Mouse (Mus musculus): ENCODE measurements at regions not wholly inside any gene's neighbourhood (a gene's known extent, or its start where the extent isn't known, plus 50 kb on each side); places are given as distances from the start of the nearest gene placed in this dataset.

DNA sequence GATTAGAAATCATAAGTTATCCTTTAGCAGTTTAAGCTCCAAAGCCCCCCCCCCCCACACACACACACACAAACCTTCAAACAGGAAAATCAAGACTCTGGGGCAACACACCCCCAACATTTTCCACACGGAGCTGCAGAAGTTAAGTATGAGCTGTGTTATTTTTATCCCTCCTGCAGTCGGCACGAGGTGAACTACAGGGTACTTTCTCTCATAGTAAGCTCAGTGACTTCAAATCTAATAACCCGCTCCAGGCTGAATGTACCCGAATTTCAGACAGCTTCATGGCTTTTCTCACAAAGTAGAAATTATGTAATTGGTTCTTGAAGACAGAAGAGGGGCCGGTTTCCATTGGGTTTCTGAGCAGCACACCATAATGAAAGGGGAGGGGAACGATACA lies 591.2 kb upstream of the Tmem132c start:
- H3K27me3 ChIP-seq = no peaks in the 10 kb centered on the region
- no peak overlapping the region for H3K9ac ChIP-seq
- ATAC-seq (ENCODE audit: low read depth) = no peak
- H3K4me1 ChIP-seq (replicated peaks) = peaks cover 7% of the 10 kb centered on the region; the same call in 1 of the 2 replicates
- H3K4me3 ChIP-seq = no peak overlapping the region
- no peaks in the 10 kb centered on the region for H3K9me3 ChIP-seq
- no peaks in the 10 kb centered on the region for H3K36me3 ChIP-seq
- 75% methylated on average over 7 of the region's 7 CpGs for WGBS
- no peak overlapping the region for H3K4me2 ChIP-seq
- no peak overlapping the region for H3K27ac ChIP-seq (replicated peaks)

GRCm38 (mm10) chr5:126651367-126651766 lies 590.2 kb upstream of the Tmem132c start:
- no peaks in the 10 kb centered on the region for H3K36me3 ChIP-seq
- no peak overlapping the region for H3K27ac ChIP-seq (replicated peaks)
- peaks cover 3% of the 10 kb centered on the region; the same call in 1 of the 2 replicates for H3K4me1 ChIP-seq (replicated peaks)
- H3K27me3 ChIP-seq = no peaks in the 10 kb centered on the region
- WGBS = 24% methylated on average over 3 of the region's 3 CpGs
- no peak overlapping the region for H3K4me3 ChIP-seq
- no peaks in the 10 kb centered on the region for H3K9me3 ChIP-seq
- H3K9ac ChIP-seq = no peak overlapping the region
- ATAC-seq (ENCODE audit: low read depth) = no peak
- no peak overlapping the region for H3K4me2 ChIP-seq

- H3K4me3 ChIP-seq = no peak overlapping the region
- no peak overlapping the region for H3K27ac ChIP-seq (replicated peaks)
- H3K9me3 ChIP-seq = no peaks in the 10 kb centered on the region
- WGBS = 87% methylated on average over 4 of the region's 4 CpGs
- H3K36me3 ChIP-seq = no peaks in the 10 kb centered on the region
- ATAC-seq (ENCODE audit: low read depth) = no peak
- no peaks in the 10 kb centered on the region for H3K27me3 ChIP-seq
- H3K4me2 ChIP-seq = no peak overlapping the region
- no peak overlapping the region for H3K9ac ChIP-seq
- no peaks in the 10 kb centered on the region for H3K4me1 ChIP-seq (replicated peaks)
Observed at GRCm38 (mm10) chr5:126662648-126663047, 579.0 kb upstream of the Tmem132c start.

- Histone ChIP-seq H3K9ac (no peak overlapping the region), H3K27ac (replicated peaks) (no peak overlapping the region), H3K9me3 (0 out of 2 replicates have a peak, but pooled peaks cover 4% of the 10 kb centered on the region), H3K27me3 (no peaks in the 10 kb centered on the region), H3K4me2 (no peak overlapping the region), H3K36me3 (no peaks in the 10 kb centered on the region), H3K4me1 (replicated peaks) (no peaks in the 10 kb centered on the region), H3K4me3 (no peak overlapping the region)
- 69% methylated on average over 1 of the region's 1 CpGs for WGBS
- no peak for ATAC-seq (ENCODE audit: low read depth)
Observed at GRCm38 (mm10) chr5:126671156-126671555, 570.5 kb upstream of the Tmem132c start.

DNA sequence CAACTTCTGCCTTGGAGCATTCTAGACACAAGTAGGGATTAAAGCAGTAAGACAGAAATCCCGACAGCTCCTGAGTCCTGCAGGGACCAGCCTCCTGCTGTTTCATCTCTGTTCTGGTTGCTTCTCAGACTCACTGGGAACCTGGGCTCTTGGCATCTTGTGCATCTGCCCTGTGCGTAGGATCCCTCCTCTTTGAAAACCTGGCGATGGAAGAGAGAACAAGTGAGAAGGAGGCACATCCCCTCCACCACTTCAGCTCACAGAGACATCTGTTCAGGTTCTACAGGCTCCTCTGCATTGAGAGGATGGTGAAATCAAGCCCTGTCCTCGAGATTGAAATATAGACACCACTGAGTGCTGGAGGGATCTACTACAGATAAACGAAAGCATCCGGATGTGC lies 561.3 kb upstream of the Tmem132c start:
- Histone ChIP-seq H3K36me3 (no peaks in the 10 kb centered on the region), H3K9ac (no peak overlapping the region), H3K4me1 (replicated peaks) (peaks cover 8% of the 10 kb centered on the region; the same call in 1 of the 2 replicates), H3K4me3 (no peak overlapping the region), H3K27me3 (no peaks in the 10 kb centered on the region), H3K4me2 (no peak overlapping the region), H3K9me3 (no peaks in the 10 kb centered on the region), H3K27ac (replicated peaks) (no peak overlapping the region)
- WGBS = 80% methylated on average over 6 of the region's 6 CpGs
- ATAC-seq (ENCODE audit: low read depth) = no peak

DNA sequence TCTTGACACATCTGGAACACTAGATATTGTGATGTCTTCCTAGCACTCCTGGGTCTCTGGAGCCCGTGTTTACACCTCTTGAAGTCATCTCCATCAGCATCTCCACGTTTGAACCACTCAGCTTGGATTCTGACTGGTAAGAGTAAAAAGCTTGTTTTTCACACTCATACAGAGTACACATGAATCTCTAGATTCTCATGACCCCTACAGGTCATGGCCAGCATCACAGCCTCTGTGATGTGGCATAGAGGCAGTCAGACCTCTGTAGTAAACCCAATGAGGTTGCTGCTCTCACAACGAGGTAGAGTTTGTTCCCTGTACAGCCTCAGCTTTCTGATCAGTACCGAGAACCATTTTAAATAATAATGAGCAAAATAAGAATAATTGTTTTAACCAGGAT lies 542.3 kb upstream of the Tmem132c start:
- no peak overlapping the region for H3K4me3 ChIP-seq
- no peaks in the 10 kb centered on the region for H3K27me3 ChIP-seq
- no peak for ATAC-seq (ENCODE audit: low read depth)
- H3K4me1 ChIP-seq (replicated peaks) = peaks cover 14% of the 10 kb centered on the region
- WGBS = 55% methylated on average over 4 of the region's 4 CpGs
- H3K36me3 ChIP-seq = no peaks in the 10 kb centered on the region
- no peak overlapping the region for H3K4me2 ChIP-seq
- H3K27ac ChIP-seq (replicated peaks) = no peak overlapping the region
- no peaks in the 10 kb centered on the region for H3K9me3 ChIP-seq
- no peak overlapping the region for H3K9ac ChIP-seq

DNA sequence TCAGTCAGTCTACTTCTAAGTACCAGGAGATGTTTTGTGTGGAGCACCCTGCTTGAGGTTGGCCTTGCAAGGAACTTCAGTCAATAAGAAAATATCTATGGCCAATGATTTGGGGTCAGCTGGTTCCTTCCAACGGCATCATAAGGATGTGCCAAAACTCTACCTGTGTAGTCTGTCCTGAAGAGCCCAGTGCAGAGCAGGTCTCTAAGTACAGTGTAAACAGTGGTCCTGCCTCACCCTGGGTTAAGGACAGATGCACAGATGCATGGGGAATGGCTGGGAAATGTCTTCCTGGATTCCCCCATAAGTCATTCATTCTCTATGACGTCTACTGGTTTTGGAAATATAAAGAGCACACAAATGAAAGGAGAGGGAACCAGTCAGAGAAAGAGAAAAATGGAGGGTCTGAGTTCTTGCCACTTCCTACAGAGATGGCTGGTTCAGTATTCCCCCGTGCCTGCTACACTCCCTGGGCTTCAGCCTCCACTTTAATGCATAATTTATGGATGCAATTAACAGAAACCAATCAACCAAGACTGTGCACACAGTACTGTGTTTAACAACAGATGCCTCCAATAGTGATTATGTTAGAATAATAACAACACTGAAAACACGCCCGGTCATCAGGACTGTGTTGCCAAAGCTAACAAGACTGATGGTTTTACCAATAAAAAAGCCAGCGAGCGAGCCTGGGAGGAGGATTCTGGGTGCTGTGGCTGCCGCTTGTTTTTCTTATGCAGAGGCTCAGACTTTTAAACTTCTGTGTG lies 537.9 kb upstream of the Tmem132c start:
- Histone ChIP-seq H3K9me3 (no peaks in the 10 kb centered on the region), H3K4me3 (no peak overlapping the region), H3K4me1 (replicated peaks) (peaks cover 14% of the 10 kb centered on the region), H3K27ac (replicated peaks) (no peak overlapping the region), H3K9ac (no peak overlapping the region), H3K36me3 (no peaks in the 10 kb centered on the region), H3K27me3 (peaks cover 8% of the 10 kb centered on the region; the same call in 1 of the 2 replicates), H3K4me2 (no peak overlapping the region)
- peak; percentile 88 for ATAC-seq (ENCODE audit: low read depth)
- 33% methylated on average over 8 of the region's 8 CpGs for WGBS

- no peak overlapping the region for H3K4me3 ChIP-seq
- H3K4me2 ChIP-seq = no peak overlapping the region
- no peaks in the 10 kb centered on the region for H3K9me3 ChIP-seq
- peaks cover 8% of the 10 kb centered on the region; the same call in 1 of the 2 replicates for H3K27me3 ChIP-seq
- H3K27ac ChIP-seq (replicated peaks) = no peak overlapping the region
- H3K9ac ChIP-seq = no peak overlapping the region
- peaks cover 14% of the 10 kb centered on the region for H3K4me1 ChIP-seq (replicated peaks)
- 62% methylated on average over 11 of the region's 11 CpGs for WGBS
- no peaks in the 10 kb centered on the region for H3K36me3 ChIP-seq
- no peak for ATAC-seq (ENCODE audit: low read depth)
Observed at GRCm38 (mm10) chr5:126705871-126706270, 535.7 kb upstream of the Tmem132c start.

GRCm38 (mm10) chr5:126706701-126707100 lies 534.9 kb upstream of the Tmem132c start:
- no peak overlapping the region for H3K27ac ChIP-seq (replicated peaks)
- no peak overlapping the region for H3K9ac ChIP-seq
- H3K4me3 ChIP-seq = no peak overlapping the region
- 74% methylated on average over 4 of the region's 4 CpGs for WGBS
- H3K9me3 ChIP-seq = no peaks in the 10 kb centered on the region
- no peaks in the 10 kb centered on the region for H3K36me3 ChIP-seq
- peaks cover 8% of the 10 kb centered on the region; the same call in 1 of the 2 replicates for H3K27me3 ChIP-seq
- H3K4me1 ChIP-seq (replicated peaks) = peaks cover 14% of the 10 kb centered on the region
- no peak for ATAC-seq (ENCODE audit: low read depth)
- H3K4me2 ChIP-seq = no peak overlapping the region

GRCm38 (mm10) chr5:126714672-126715071 lies 526.9 kb upstream of the Tmem132c start:
- H3K9ac ChIP-seq = no peak overlapping the region
- no peak overlapping the region for H3K4me2 ChIP-seq
- H3K36me3 ChIP-seq = no peaks in the 10 kb centered on the region
- 40% methylated on average over 6 of the region's 6 CpGs for WGBS
- no peaks in the 10 kb centered on the region for H3K4me1 ChIP-seq (replicated peaks)
- no peaks in the 10 kb centered on the region for H3K27me3 ChIP-seq
- H3K4me3 ChIP-seq = no peak overlapping the region
- no peak overlapping the region for H3K27ac ChIP-seq (replicated peaks)
- no peaks in the 10 kb centered on the region for H3K9me3 ChIP-seq
- no peak for ATAC-seq (ENCODE audit: low read depth)

- Histone ChIP-seq H3K36me3 (no peaks in the 10 kb centered on the region), H3K27me3 (no peaks in the 10 kb centered on the region), H3K27ac (replicated peaks) (no peak overlapping the region), H3K9ac (no peak overlapping the region), H3K9me3 (no peaks in the 10 kb centered on the region), H3K4me3 (no peak overlapping the region), H3K4me2 (no peak overlapping the region), H3K4me1 (replicated peaks) (no peaks in the 10 kb centered on the region)
- WGBS = 93% methylated on average over 2 of the region's 2 CpGs
- no peak for ATAC-seq (ENCODE audit: low read depth)
Observed at GRCm38 (mm10) chr5:126718421-126718820, 523.2 kb upstream of the Tmem132c start.

DNA sequence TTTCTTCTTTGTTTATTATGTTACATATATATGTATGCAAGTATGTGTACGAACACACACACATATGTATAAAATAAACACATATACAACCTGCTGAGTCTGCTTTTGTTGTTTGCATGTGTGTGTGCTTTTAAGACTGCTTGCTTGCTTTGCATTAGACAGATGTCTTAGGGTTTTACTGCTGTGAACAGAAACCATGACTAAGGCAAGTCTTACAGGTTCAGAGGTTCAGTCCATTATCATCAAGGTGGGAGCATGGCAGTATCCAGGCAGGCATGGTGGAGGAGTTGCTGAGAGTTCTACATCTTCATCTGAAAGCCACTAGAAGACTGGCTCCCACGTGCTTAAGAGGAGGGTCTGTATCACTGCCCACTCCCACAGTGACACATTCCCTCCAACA lies 520.3 kb upstream of the Tmem132c start:
- no peaks in the 10 kb centered on the region for H3K27me3 ChIP-seq

More for the DNA sequence above, 520.3 kb upstream of the Tmem132c start:
- Histone ChIP-seq H3K36me3 (no peaks in the 10 kb centered on the region), H3K4me2 (no peak overlapping the region), H3K4me3 (no peak overlapping the region), H3K27ac (replicated peaks) (no peak overlapping the region), H3K9me3 (no peaks in the 10 kb centered on the region), H3K4me1 (replicated peaks) (no peaks in the 10 kb centered on the region), H3K9ac (no peak overlapping the region)
- WGBS = 86% methylated on average over 2 of the region's 2 CpGs
- ATAC-seq (ENCODE audit: low read depth) = no peak
